Mouse (Mus musculus): ENCODE measurements at regions not wholly inside any gene's neighbourhood (a gene's known extent, or its start where the extent isn't known, plus 50 kb on each side); places are given as distances from the start of the nearest gene placed in this dataset.
A peak's percentile ranks its signal among the peaks of the same experiment; 100 is the strongest.

DNA sequence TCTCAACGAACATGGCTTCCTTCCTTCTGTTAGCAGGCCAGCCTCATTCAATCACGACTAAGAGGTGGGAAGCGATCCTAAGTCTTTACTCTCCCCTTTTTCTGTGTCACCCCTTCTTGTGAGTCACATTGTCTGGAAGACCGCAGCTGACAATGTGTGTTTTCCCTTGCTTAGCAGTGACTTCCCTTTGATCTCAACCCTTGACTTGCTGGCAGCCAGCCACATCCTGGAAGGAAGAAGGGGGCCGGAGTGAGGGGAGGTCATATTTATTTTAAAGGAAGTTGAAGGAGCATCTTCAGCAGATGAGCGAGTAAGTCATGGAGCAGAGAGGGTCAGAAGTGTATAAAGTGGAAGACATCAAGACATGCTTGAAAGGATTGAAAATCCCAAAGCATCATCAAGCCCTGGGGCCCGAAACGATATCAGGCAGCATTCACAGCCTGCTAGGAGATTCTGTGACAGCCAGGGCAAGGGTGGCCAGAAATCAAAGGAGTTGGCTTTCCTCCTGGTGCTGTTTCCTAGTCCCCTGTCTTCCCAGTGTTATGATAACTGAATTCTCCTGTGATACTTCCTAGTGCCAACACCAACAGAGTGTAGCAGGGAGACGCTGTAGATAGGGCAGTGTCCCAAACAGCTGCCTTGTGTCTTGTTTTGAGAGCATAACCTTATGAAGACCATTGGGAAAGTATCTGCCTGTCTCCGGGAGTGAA is 245.9 kb downstream of the Ankrd16 start:
- DNase-seq (ENCODE audit: low spot score) (no peak), ATAC-seq (replicated peaks; ENCODE audit: low FRiP score) (peak; percentile 36; the same call in 1 of the 2 replicates)
- 32% methylated on average over 10 of the region's 10 CpGs for WGBS
- no peaks in the 10 kb centered on the region for H3K36me3 ChIP-seq (ENCODE audit: control insufficient read depth, insufficient read depth, low read length)
- peak overlapping the region; percentile 38 for H3K27ac ChIP-seq (ENCODE audit: low read depth, low read length)
- no peak overlapping the region for H3K4me3 ChIP-seq (ENCODE audit: low read depth, low read length)
- no peak overlapping the region for H3K4me2 ChIP-seq
- H3K4me1 ChIP-seq (replicated peaks; ENCODE audit: control insufficient read depth, insufficient read depth, low read length): no peaks in the 10 kb centered on the region
- H3K9me3 ChIP-seq (ENCODE audit: control insufficient read depth, low read length): no peaks in the 10 kb centered on the region
- H3K27me3 ChIP-seq (replicated peaks; ENCODE audit: control insufficient read depth, insufficient read depth, low read length): no peaks in the 10 kb centered on the region
- H3K9ac ChIP-seq (ENCODE audit: low read depth, low read length): no peak overlapping the region

DNA sequence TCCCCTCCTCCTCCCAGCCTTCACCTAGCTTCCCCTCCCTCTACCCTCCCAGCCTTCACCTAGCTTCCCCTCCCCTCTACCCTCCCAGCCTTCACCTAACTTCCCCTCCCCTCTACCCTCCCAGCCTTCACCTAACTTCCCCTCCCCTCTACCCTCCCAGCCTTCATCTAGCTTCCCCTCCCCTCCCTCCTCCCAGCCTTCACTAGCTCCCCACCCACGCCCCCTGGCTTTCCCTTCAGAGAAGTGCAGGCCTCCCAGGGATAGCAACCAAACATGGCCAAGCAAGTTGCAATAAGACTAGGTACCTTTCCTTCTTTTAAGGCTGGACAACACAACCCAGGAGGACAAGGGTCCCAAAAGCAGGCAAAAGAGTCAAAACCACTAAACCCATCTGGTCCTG is 248.5 kb downstream of the Ankrd16 start:
- Histone ChIP-seq H3K4me1 (replicated peaks; ENCODE audit: control insufficient read depth, insufficient read depth, low read length) (no peaks in the 10 kb centered on the region), H3K36me3 (ENCODE audit: control insufficient read depth, insufficient read depth, low read length) (no peaks in the 10 kb centered on the region), H3K27me3 (replicated peaks; ENCODE audit: control insufficient read depth, insufficient read depth, low read length) (no peaks in the 10 kb centered on the region), H3K4me2 (no peak overlapping the region), H3K9me3 (ENCODE audit: control insufficient read depth, low read length) (no peaks in the 10 kb centered on the region), H3K27ac (ENCODE audit: low read depth, low read length) (no peak overlapping the region), H3K9ac (ENCODE audit: low read depth, low read length) (no peak overlapping the region), H3K4me3 (ENCODE audit: low read depth, low read length) (no peak overlapping the region)
- no peak for ATAC-seq (replicated peaks; ENCODE audit: low FRiP score)
- 55% methylated on average over 1 of the region's 1 CpGs for WGBS
- no peak for DNase-seq (ENCODE audit: low spot score)

DNA sequence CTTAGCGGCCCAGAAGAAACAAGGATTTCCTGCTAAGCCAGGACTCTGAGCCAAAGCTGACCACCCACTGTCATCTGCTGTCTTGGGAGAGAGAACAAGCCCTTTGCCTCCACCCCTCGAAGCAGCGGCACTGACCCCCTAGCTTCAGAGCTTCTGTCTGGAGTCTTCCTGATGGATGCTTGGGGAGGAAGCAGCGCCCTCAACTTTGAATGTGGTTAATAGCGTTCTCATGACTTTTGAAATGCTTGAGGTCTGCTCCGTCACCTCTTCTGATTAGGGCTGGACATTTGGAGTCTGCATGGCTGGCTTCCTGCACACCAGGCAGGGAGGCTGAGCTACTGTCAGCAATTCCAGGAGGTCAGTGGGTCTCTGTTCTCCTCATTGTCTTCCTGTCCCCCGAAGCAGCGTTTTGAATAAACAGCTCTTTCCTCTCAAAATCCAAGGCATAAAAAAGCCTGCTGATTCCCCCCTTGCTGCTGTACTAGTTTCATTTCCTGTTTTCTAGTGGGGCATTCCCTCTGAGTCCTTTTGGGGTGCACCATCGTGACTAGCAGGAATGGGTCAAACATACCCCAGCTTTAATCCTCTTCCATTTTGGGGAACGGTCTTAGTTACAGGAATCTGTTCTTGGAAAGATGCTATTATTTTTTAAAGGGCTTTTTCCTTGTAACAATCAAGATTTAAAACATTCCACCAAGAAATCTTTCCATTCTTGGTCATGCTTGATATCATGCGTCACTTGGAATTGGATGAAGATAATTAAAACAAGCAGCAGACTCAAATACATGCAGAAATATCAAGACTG is 256.0 kb downstream of the Ankrd16 start:
- no peak overlapping the region for H3K4me3 ChIP-seq (ENCODE audit: low read depth, low read length)
- ATAC-seq (replicated peaks; ENCODE audit: low FRiP score): peak; percentile 54; the same call in 1 of the 2 replicates
- no peaks in the 10 kb centered on the region for H3K27me3 ChIP-seq (replicated peaks; ENCODE audit: control insufficient read depth, insufficient read depth, low read length)
- H3K4me1 ChIP-seq (replicated peaks; ENCODE audit: control insufficient read depth, insufficient read depth, low read length): no peaks in the 10 kb centered on the region
- no peak for DNase-seq (ENCODE audit: low spot score)
- H3K36me3 ChIP-seq (ENCODE audit: control insufficient read depth, insufficient read depth, low read length): no peaks in the 10 kb centered on the region
- no peak overlapping the region for H3K9ac ChIP-seq (ENCODE audit: low read depth, low read length)
- H3K4me2 ChIP-seq: no peak overlapping the region
- no peaks in the 10 kb centered on the region for H3K9me3 ChIP-seq (ENCODE audit: control insufficient read depth, low read length)
- H3K27ac ChIP-seq (ENCODE audit: low read depth, low read length): no peak overlapping the region
- WGBS: 56% methylated on average over 11 of the region's 11 CpGs

DNA sequence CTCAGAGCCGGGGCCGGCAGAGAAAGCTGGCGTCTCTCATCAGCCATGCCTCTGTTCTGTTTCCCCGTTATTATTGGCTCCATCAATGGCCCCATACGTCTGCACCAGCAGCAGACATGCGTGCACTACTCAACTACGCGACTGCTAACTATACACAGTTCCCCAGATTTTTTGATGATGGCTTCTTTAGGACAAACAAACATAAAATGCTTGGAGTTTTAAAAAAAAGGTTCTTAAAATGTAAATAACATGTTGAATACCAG is 256.6 kb downstream of the Ankrd16 start:
- H3K27ac ChIP-seq (ENCODE audit: low read depth, low read length): no peak overlapping the region
- no peaks in the 10 kb centered on the region for H3K36me3 ChIP-seq (ENCODE audit: control insufficient read depth, insufficient read depth, low read length)
- WGBS: 79% methylated on average over 8 of the region's 8 CpGs
- H3K4me1 ChIP-seq (replicated peaks; ENCODE audit: control insufficient read depth, insufficient read depth, low read length): no peaks in the 10 kb centered on the region
- H3K27me3 ChIP-seq (replicated peaks; ENCODE audit: control insufficient read depth, insufficient read depth, low read length): no peaks in the 10 kb centered on the region
- no peak overlapping the region for H3K4me3 ChIP-seq (ENCODE audit: low read depth, low read length)
- H3K9ac ChIP-seq (ENCODE audit: low read depth, low read length): no peak overlapping the region
- DNase-seq (ENCODE audit: low spot score) (no peak), ATAC-seq (replicated peaks; ENCODE audit: low FRiP score) (no peak)
- no peaks in the 10 kb centered on the region for H3K9me3 ChIP-seq (ENCODE audit: control insufficient read depth, low read length)
- no peak overlapping the region for H3K4me2 ChIP-seq

DNA sequence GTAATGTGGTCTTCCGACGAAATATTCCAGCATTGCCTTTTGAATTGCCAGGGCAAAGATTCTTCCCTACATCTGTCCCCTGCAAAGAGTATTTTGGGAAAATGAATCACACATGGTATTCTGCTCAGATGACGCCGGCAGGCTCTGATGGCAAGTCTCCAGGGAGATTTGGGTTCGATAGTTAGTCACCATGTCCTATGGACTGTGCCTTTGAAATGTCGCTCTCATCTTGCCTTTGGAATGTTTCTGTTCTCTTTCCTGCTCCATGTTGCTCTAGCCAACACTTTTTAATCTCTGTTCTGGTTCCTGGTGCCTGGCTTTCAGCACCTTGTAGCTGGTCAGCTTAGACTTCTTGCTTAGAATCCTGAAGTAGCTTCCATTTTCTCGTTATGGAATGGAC is 252.3 kb downstream of the Itga8 start:
- WGBS: 80% methylated on average over 7 of the region's 7 CpGs
- H3K4me2 ChIP-seq: no peak overlapping the region
- ATAC-seq (replicated peaks; ENCODE audit: low FRiP score): no peak
- H3K36me3 ChIP-seq (ENCODE audit: control insufficient read depth, insufficient read depth, low read length): no peaks in the 10 kb centered on the region
- no peak overlapping the region for H3K4me3 ChIP-seq (ENCODE audit: low read depth, low read length)
- DNase-seq (ENCODE audit: low spot score): no peak
- H3K27ac ChIP-seq (ENCODE audit: low read depth, low read length): no peak overlapping the region
- no peaks in the 10 kb centered on the region for H3K27me3 ChIP-seq (replicated peaks; ENCODE audit: control insufficient read depth, insufficient read depth, low read length)
- no peaks in the 10 kb centered on the region for H3K4me1 ChIP-seq (replicated peaks; ENCODE audit: control insufficient read depth, insufficient read depth, low read length)
- H3K9me3 ChIP-seq (ENCODE audit: control insufficient read depth, low read length): no peaks in the 10 kb centered on the region
- H3K9ac ChIP-seq (ENCODE audit: low read depth, low read length): no peak overlapping the region

DNA sequence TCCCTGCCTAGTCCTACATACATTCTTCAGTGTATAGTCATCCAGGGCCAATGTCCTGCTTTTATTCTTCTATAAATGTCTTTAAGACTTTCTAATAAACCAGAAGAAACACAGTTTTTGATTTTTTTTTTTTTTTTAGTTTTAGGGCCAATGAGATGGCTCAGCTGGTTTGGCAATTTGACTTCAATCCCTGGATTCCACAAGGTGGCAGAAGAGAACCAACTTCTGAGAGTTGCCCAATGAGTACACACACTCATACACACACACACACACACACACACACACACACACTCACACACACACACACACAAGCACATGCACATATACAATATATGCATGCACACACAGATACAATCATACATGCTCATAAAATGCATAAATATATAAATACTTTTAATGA is 251.8 kb downstream of the Itga8 start:
- H3K27me3 ChIP-seq (replicated peaks; ENCODE audit: control insufficient read depth, insufficient read depth, low read length): no peaks in the 10 kb centered on the region
- H3K9me3 ChIP-seq (ENCODE audit: control insufficient read depth, low read length): no peaks in the 10 kb centered on the region
- no peaks in the 10 kb centered on the region for H3K4me1 ChIP-seq (replicated peaks; ENCODE audit: control insufficient read depth, insufficient read depth, low read length)
- no peak overlapping the region for H3K4me3 ChIP-seq (ENCODE audit: low read depth, low read length)
- H3K4me2 ChIP-seq: no peak overlapping the region
- no peak for ATAC-seq (replicated peaks; ENCODE audit: low FRiP score)
- no peaks in the 10 kb centered on the region for H3K36me3 ChIP-seq (ENCODE audit: control insufficient read depth, insufficient read depth, low read length)
- DNase-seq (ENCODE audit: low spot score): no peak
- H3K9ac ChIP-seq (ENCODE audit: low read depth, low read length): no peak overlapping the region
- no peak overlapping the region for H3K27ac ChIP-seq (ENCODE audit: low read depth, low read length)

DNA sequence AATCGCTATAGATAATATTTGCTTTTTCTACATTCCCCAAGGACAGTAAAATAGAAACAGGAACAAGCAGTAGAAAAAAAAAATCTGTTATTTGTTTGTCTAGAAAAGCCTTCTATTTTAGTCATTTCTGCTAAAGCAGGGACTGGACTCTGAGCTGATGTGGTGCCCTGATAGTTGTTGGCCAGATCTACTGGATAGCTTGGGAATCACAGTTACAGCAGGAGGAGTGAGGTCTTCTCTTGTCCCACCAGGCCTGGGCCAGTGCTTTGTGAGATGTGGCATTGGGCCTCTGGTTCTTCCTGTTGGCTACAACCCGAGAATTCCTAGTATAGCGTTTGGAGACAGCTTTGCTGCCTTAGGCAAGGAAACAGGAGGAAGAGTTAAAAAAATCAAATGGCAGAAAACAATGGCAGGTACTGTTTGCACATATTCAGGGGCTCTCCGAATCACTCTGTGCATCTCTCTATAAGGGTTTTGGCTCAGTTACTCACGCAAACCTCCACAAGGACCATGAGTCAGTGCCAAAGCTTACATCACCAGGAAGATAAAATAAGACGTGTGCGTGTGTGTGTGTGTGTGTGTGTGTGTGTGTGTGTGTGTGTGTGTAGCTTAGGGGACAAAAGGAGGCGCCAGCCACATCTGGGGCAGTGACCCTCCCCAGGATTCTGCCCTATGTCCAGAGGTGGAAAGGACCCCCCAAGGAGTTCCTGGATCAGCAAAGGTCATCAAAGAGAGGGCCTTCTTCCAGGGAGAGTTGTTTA is 248.1 kb downstream of the Itga8 start:
- DNase-seq (ENCODE audit: low spot score): no peak
- ATAC-seq (replicated peaks; ENCODE audit: low FRiP score): no peak
- WGBS: 63% methylated on average over 8 of the region's 8 CpGs
- no peaks in the 10 kb centered on the region for H3K4me1 ChIP-seq (replicated peaks; ENCODE audit: control insufficient read depth, insufficient read depth, low read length)
- H3K27me3 ChIP-seq (replicated peaks; ENCODE audit: control insufficient read depth, insufficient read depth, low read length): no peaks in the 10 kb centered on the region
- H3K36me3 ChIP-seq (ENCODE audit: control insufficient read depth, insufficient read depth, low read length): no peaks in the 10 kb centered on the region
- H3K9me3 ChIP-seq (ENCODE audit: control insufficient read depth, low read length): no peaks in the 10 kb centered on the region
- H3K4me3 ChIP-seq (ENCODE audit: low read depth, low read length): no peak overlapping the region
- no peak overlapping the region for H3K27ac ChIP-seq (ENCODE audit: low read depth, low read length)
- H3K9ac ChIP-seq (ENCODE audit: low read depth, low read length): no peak overlapping the region
- H3K4me2 ChIP-seq: no peak overlapping the region

DNA sequence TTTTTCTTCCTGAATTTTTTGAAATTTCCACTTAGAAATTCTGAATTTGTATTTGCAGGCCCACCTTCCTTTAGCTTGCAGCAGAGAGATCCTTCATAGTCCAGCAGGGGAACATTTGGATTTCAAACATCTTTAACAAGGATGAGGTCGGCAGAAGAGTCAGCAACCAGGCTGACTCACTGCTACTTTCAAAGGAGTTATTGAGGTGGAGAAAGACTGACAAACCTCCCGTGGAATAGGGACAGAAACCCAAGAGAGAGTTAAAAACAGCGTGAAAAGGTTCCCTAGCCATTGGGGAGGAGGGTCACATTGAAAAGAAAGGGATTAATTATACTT is 247.6 kb downstream of the Itga8 start:
- no peak overlapping the region for H3K27ac ChIP-seq (ENCODE audit: low read depth, low read length)
- no peak overlapping the region for H3K4me2 ChIP-seq
- H3K4me3 ChIP-seq (ENCODE audit: low read depth, low read length): no peak overlapping the region
- H3K27me3 ChIP-seq (replicated peaks; ENCODE audit: control insufficient read depth, insufficient read depth, low read length): no peaks in the 10 kb centered on the region
- H3K4me1 ChIP-seq (replicated peaks; ENCODE audit: control insufficient read depth, insufficient read depth, low read length): no peaks in the 10 kb centered on the region
- no peaks in the 10 kb centered on the region for H3K9me3 ChIP-seq (ENCODE audit: control insufficient read depth, low read length)
- 53% methylated on average over 3 of the region's 3 CpGs for WGBS
- DNase-seq (ENCODE audit: low spot score) (no peak), ATAC-seq (replicated peaks; ENCODE audit: low FRiP score) (no peak)
- H3K9ac ChIP-seq (ENCODE audit: low read depth, low read length): no peak overlapping the region
- no peaks in the 10 kb centered on the region for H3K36me3 ChIP-seq (ENCODE audit: control insufficient read depth, insufficient read depth, low read length)

All from liver, embryonic 11.5 days (tissue).